Mouse (Mus musculus) left cerebral cortex, adult 11 months (tissue): ENCODE measurements around the gene Egf.
A peak's percentile ranks its signal among the peaks of the same experiment; 100 is the strongest.
"Not testable (repeated sequence)": the region's sequence is repeated elsewhere in the genome, so short reads cannot be mapped to it uniquely, and the experiment has no call there.

Experiments
- DNase-seq: peaks from one replicate; pipeline ENCODE4 v3.0.0; 2022; ENCODE audit warnings: low spot score

Egf gene

GRCm38 (mm10) chr3:129754650-129755604, at the start of gene Egf:
TSS of gene Egf (minus strand) at chr3:129755316.
- no peak for DNase-seq

GRCm38 (mm10) chr3:129803765-129804164, 48.6 kb upstream of the Egf start, which contains the start of gene Lrit3:
TSS of gene Lrit3 (minus strand) at chr3:129804030.
- DNase-seq: no peak

- no peak for DNase-seq
Measured at GRCm38 (mm10) chr3:129799011-129799410, 43.9 kb upstream of the Egf start.

GRCm38 (mm10) chr3:129798551-129798950, 43.4 kb upstream of the Egf start:
- DNase-seq: no peak

GRCm38 (mm10) chr3:129797341-129797740, 42.2 kb upstream of the Egf start:
- DNase-seq: no peak

- no peak for DNase-seq
Measured at GRCm38 (mm10) chr3:129793801-129794200, 38.7 kb upstream of the Egf start.

- DNase-seq: no peak
Measured at GRCm38 (mm10) chr3:129782746-129783145, 27.6 kb upstream of the Egf start.

- no peak for DNase-seq
Measured at GRCm38 (mm10) chr3:129781435-129781834, 26.3 kb upstream of the Egf start.

- no peak for DNase-seq
Measured at GRCm38 (mm10) chr3:129771210-129771609, 16.1 kb upstream of the Egf start.

- no peak for DNase-seq
Measured at GRCm38 (mm10) chr3:129766971-129767794, 12.1 kb upstream of the Egf start.

- DNase-seq: no peak
Measured at GRCm38 (mm10) chr3:129766106-129766505, 11.0 kb upstream of the Egf start.

- DNase-seq: not testable (repeated sequence)
Measured at GRCm38 (mm10) chr3:129757599-129757998, 2.5 kb upstream of the Egf start.

- DNase-seq: no peak
Measured at GRCm38 (mm10) chr3:129744803-129745202, 10.3 kb downstream of the Egf start.

- DNase-seq: no peak
Measured at GRCm38 (mm10) chr3:129742781-129743180, 12.3 kb downstream of the Egf start.

GRCm38 (mm10) chr3:129738291-129739183, 16.6 kb downstream of the Egf start:
- no peak for DNase-seq

GRCm38 (mm10) chr3:129731636-129732035, 23.5 kb downstream of the Egf start:
- DNase-seq: no peak

GRCm38 (mm10) chr3:129730426-129730825, 24.7 kb downstream of the Egf start:
- DNase-seq: no peak

GRCm38 (mm10) chr3:129729916-129730315, 25.2 kb downstream of the Egf start:
- DNase-seq: no peak

- no peak for DNase-seq
Measured at GRCm38 (mm10) chr3:129725592-129725991, 29.5 kb downstream of the Egf start.

- peak; percentile 90 for DNase-seq
Measured at GRCm38 (mm10) chr3:129724961-129725501, 30.1 kb downstream of the Egf start.

- DNase-seq: no peak
Measured at GRCm38 (mm10) chr3:129724505-129724904, 30.6 kb downstream of the Egf start.
